Mouse (Mus musculus) right cerebral cortex, adult 18-20 months (tissue): ENCODE measurements around the gene Rnf40.

Experiments
- DNase-seq: peaks from one replicate; pipeline ENCODE4 v3.0.0; 2022; ENCODE audit warnings: mixed read lengths

Rnf40 gene

GRCm38 (mm10) chr7:127652050-127652449 is 63.5 kb downstream of the Rnf40 start:
- DNase-seq, result no peak

- DNase-seq, result no peak
Observed at GRCm38 (mm10) chr7:127654318-127654717, 65.8 kb downstream of the Rnf40 start.
